Mouse (Mus musculus) heart, embryonic 15.5 days (tissue): Measurements from ENCODE around the gene Srgap2. TPM values are rescaled to one million over a fixed set of nuclear protein-coding genes. Genes with fewer than 3 reads are reported as not detected.
"Not testable (repeated sequence)": the region's sequence is repeated elsewhere in the genome, so short reads cannot be mapped to it uniquely, and the experiment has no call there.

Experiments used
- ATAC-seq: fragments of 200-750 bp; cut with Nextera tagmentation; replicated peaks from 2 replicates; pipeline ENCODE4 v1.8.0; 2017; ENCODE audit warnings: low read depth, moderate TSS enrichment; ENCODE audit not compliant: insufficient number of reproducible peaks, insufficient read depth, low FRiP score
- H3K27ac ChIP-seq: fragments of 300-500 bp; sonication (generic); 2 replicates; pipeline ENCODE4 v1.5.1; 2015; ENCODE audit warnings: mild to moderate bottlenecking, inconsistent platforms
- H3K27me3 ChIP-seq: fragments of 300-500 bp; sonication (generic); 2 replicates; pipeline ENCODE4 v1.6.1; 2015; ENCODE audit warnings: inconsistent platforms
- H3K36me3 ChIP-seq: fragments of 300-500 bp; sonication (generic); 2 replicates; pipeline ENCODE4 v1.6.1; 2015; ENCODE audit warnings: mild to moderate bottlenecking, inconsistent platforms
- H3K4me1 ChIP-seq: fragments of 300-500 bp; sonication (generic); replicated peaks from 2 replicates; pipeline ENCODE4 v1.6.1; 2015; ENCODE audit warnings: inconsistent platforms
- H3K4me2 ChIP-seq: fragments of 300-500 bp; sonication (generic); 2 replicates; pipeline ENCODE4 v1.6.1; 2015; ENCODE audit warnings: inconsistent platforms, mild to moderate bottlenecking, moderate library complexity
- H3K4me3 ChIP-seq: fragments of 300-500 bp; sonication (generic); 2 replicates; pipeline ENCODE4 v1.5.1; 2015; ENCODE audit warnings: mild to moderate bottlenecking, inconsistent platforms
- H3K9ac ChIP-seq: fragments of 300-500 bp; sonication (generic); 2 replicates; pipeline ENCODE4 v1.6.1; 2015; ENCODE audit warnings: mild to moderate bottlenecking, inconsistent platforms
- H3K9me3 ChIP-seq: fragments of 300-500 bp; sonication (generic); replicated peaks from 2 replicates; pipeline ENCODE4 v1.6.1; 2016; ENCODE audit warnings: inconsistent platforms
- WGBS: fragments of 180-500 bp; shearing (Covaris S2); methylation state at CpG from one replicate; pipeline ENCODE4 v1.1.7; 2015; ENCODE audit warnings: mixed read lengths; 5-methylcytosine and 5-hydroxymethylcytosine counted together
- polyA plus RNA-seq: library from polyadenylated mRNA; unstranded; fragments of >200 nt; fragmentation: Nextera tagmentation; extraction: Ambion mirVana; gene quantifications from 2 replicates; pipeline ENCODE4 v1.2.1, GENCODE M21; 2015

Gene Srgap2
- 10.0 and 15.8 TPM in 2 replicates for polyA plus RNA-seq

- Histone ChIP-seq H3K9me3 (no peaks in the 10 kb centered on the region), H3K9ac (peak within 1 kb of the TSS; percentile 75)
Observed at GRCm38 (mm10) chr1:131527281-131528080, at the start of gene Srgap2, which contains the start of gene Fam72a. Gene Srgap2, minus strand, starts transcription at chr1:131527352. Gene Fam72a, plus strand, starts transcription at chr1:131527903.

GRCm38 (mm10) chr1:131573721-131574120 is 46.6 kb upstream of the Srgap2 start:
- 88% methylated on average over 14 of the region's 14 CpGs for WGBS
- Histone ChIP-seq H3K4me2 (no peak overlapping the region), H3K4me3 (no peak overlapping the region), H3K4me1 (no peaks in the 10 kb centered on the region), H3K27me3 (no peaks in the 10 kb centered on the region), H3K36me3 (no peaks in the 10 kb centered on the region), H3K9me3 (no peaks in the 10 kb centered on the region), H3K27ac (no peak overlapping the region), H3K9ac (no peak overlapping the region)
- ATAC-seq: 0 out of 2 replicates have a peak, but pooled peaks have one; percentile 72

More at GRCm38 (mm10) chr1:131527281-131528080, at the start of gene Srgap2, which contains the start of gene Fam72a:
- Histone ChIP-seq H3K27me3 (no peaks in the 10 kb centered on the region), H3K27ac (peak within 1 kb of the TSS; percentile 96), H3K4me1 (peaks cover 40% of the 10 kb centered on the region), H3K36me3 (no peaks in the 10 kb centered on the region), H3K4me3 (peak within 1 kb of the TSS; percentile 80), H3K4me2 (peak within 1 kb of the TSS; percentile 94)
- under 1% methylated on average over 44 of the region's 44 CpGs for WGBS
- peak; percentile 95 for ATAC-seq

GRCm38 (mm10) chr1:131570391-131570790 is 43.2 kb upstream of the Srgap2 start:
- no peak for ATAC-seq
- no peaks in the 10 kb centered on the region for H3K36me3 ChIP-seq
- no peak overlapping the region for H3K4me3 ChIP-seq
- no peaks in the 10 kb centered on the region for H3K27me3 ChIP-seq
- H3K4me2 ChIP-seq: no peak overlapping the region
- H3K4me1 ChIP-seq: no peaks in the 10 kb centered on the region
- 86% methylated on average over 4 of the region's 4 CpGs for WGBS
- H3K27ac ChIP-seq: no peak overlapping the region
- H3K9me3 ChIP-seq: no peaks in the 10 kb centered on the region
- H3K9ac ChIP-seq: no peak overlapping the region

GRCm38 (mm10) chr1:131569721-131570120 is 42.6 kb upstream of the Srgap2 start:
- Histone ChIP-seq H3K4me1 (no peaks in the 10 kb centered on the region), H3K27me3 (no peaks in the 10 kb centered on the region), H3K9ac (no peak overlapping the region), H3K9me3 (no peaks in the 10 kb centered on the region), H3K27ac (no peak overlapping the region), H3K4me3 (no peak overlapping the region), H3K36me3 (no peaks in the 10 kb centered on the region), H3K4me2 (no peak overlapping the region)
- ATAC-seq: no peak
- WGBS: 56% methylated on average over 6 of the region's 6 CpGs

GRCm38 (mm10) chr1:131566056-131566455 is 38.9 kb upstream of the Srgap2 start:
- H3K27ac ChIP-seq, H3K4me1 ChIP-seq, H3K9me3 ChIP-seq, H3K9ac ChIP-seq, H3K4me3 ChIP-seq, ATAC-seq, H3K36me3 ChIP-seq, H3K27me3 ChIP-seq: not testable (repeated sequence)
- H3K4me2 ChIP-seq: peak overlapping the region; percentile 37
- WGBS: 40% methylated on average over 11 of the region's 11 CpGs

GRCm38 (mm10) chr1:131562081-131562480 is 34.9 kb upstream of the Srgap2 start:
- Histone ChIP-seq H3K4me1 (0 out of 2 replicates have a peak, but pooled peaks cover 5% of the 10 kb centered on the region), H3K36me3 (no peaks in the 10 kb centered on the region), H3K4me3 (no peak overlapping the region), H3K9me3 (no peaks in the 10 kb centered on the region), H3K4me2 (no peak overlapping the region), H3K27me3 (no peaks in the 10 kb centered on the region), H3K27ac (no peak overlapping the region), H3K9ac (no peak overlapping the region)
- 84% methylated on average over 2 of the region's 2 CpGs for WGBS
- ATAC-seq: no peak

GRCm38 (mm10) chr1:131560500-131560899 is 33.3 kb upstream of the Srgap2 start:
- H3K36me3 ChIP-seq: no peaks in the 10 kb centered on the region
- no peak overlapping the region for H3K9ac ChIP-seq
- no peak overlapping the region for H3K4me2 ChIP-seq
- H3K27me3 ChIP-seq: no peaks in the 10 kb centered on the region
- H3K27ac ChIP-seq: no peak overlapping the region
- no peaks in the 10 kb centered on the region for H3K9me3 ChIP-seq
- H3K4me1 ChIP-seq: 0 out of 2 replicates have a peak, but pooled peaks cover 5% of the 10 kb centered on the region
- ATAC-seq: no peak
- H3K4me3 ChIP-seq: no peak overlapping the region

GRCm38 (mm10) chr1:131555042-131555812 is 28.1 kb upstream of the Srgap2 start:
- no peaks in the 10 kb centered on the region for H3K9me3 ChIP-seq
- WGBS: 5% methylated on average over 13 of the region's 13 CpGs
- no peaks in the 10 kb centered on the region for H3K27me3 ChIP-seq
- peak overlapping the region; percentile 50 for H3K4me2 ChIP-seq
- no peaks in the 10 kb centered on the region for H3K36me3 ChIP-seq
- H3K9ac ChIP-seq: peak overlapping the region; percentile 42
- peak overlapping the region; percentile 79 for H3K27ac ChIP-seq
- peak; percentile 92 for ATAC-seq
- H3K4me3 ChIP-seq: 0 out of 2 replicates have a peak overlapping the region, but pooled peaks have one; percentile 11
- peaks cover 4% of the 10 kb centered on the region for H3K4me1 ChIP-seq

- Histone ChIP-seq H3K27me3 (no peaks in the 10 kb centered on the region), H3K4me2 (no peak overlapping the region), H3K4me1 (peaks cover 11% of the 10 kb centered on the region), H3K36me3 (no peaks in the 10 kb centered on the region), H3K4me3 (no peak overlapping the region), H3K27ac (no peak overlapping the region), H3K9ac (no peak overlapping the region), H3K9me3 (no peaks in the 10 kb centered on the region)
- ATAC-seq: no peak
Observed at GRCm38 (mm10) chr1:131553428-131553827, 26.3 kb upstream of the Srgap2 start.

- ATAC-seq: no peak
- Histone ChIP-seq H3K27ac (no peak overlapping the region), H3K4me1 (peaks cover 11% of the 10 kb centered on the region), H3K9ac (no peak overlapping the region), H3K27me3 (no peaks in the 10 kb centered on the region), H3K9me3 (no peaks in the 10 kb centered on the region), H3K4me2 (no peak overlapping the region), H3K4me3 (no peak overlapping the region), H3K36me3 (no peaks in the 10 kb centered on the region)
- WGBS: 85% methylated on average over 2 of the region's 2 CpGs
Observed at GRCm38 (mm10) chr1:131551956-131552355, 24.8 kb upstream of the Srgap2 start.

- WGBS: 40% methylated on average over 8 of the region's 8 CpGs
- no peak overlapping the region for H3K9ac ChIP-seq
Observed at GRCm38 (mm10) chr1:131548494-131549365, 21.6 kb upstream of the Srgap2 start.

More at GRCm38 (mm10) chr1:131548494-131549365, 21.6 kb upstream of the Srgap2 start:
- Histone ChIP-seq H3K9me3 (no peaks in the 10 kb centered on the region), H3K36me3 (no peaks in the 10 kb centered on the region), H3K4me1 (peaks cover 6% of the 10 kb centered on the region), H3K27me3 (no peaks in the 10 kb centered on the region), H3K4me2 (no peak overlapping the region), H3K4me3 (no peak overlapping the region), H3K27ac (no peak overlapping the region)
- ATAC-seq: no peak
